Mouse (Mus musculus) cerebellum, postnatal 10 days (tissue): ENCODE data around the gene Csnk2a2.

Source experiments
- DNase-seq, 2 experiments: peaks; one replicate each; pipeline ENCODE4 v3.0.0; 2021; ENCODE audit warnings: mixed read lengths in 2 of 2

Gene Csnk2a2

GRCm38 (mm10) chr8:95490006-95490405 lies at the start of gene Csnk2a2:
Csnk2a2 (minus strand) TSS chr8:95490039.
- DNase-seq: no peak

- DNase-seq: peak in 1 of 2 experiments; percentile 13
Measured at GRCm38 (mm10) chr8:95539487-95539886, 49.6 kb upstream of the Csnk2a2 start.

GRCm38 (mm10) chr8:95533584-95534387 lies 43.9 kb upstream of the Csnk2a2 start, which contains the start of gene Ccdc113:
Ccdc113 (plus strand) TSS chr8:95534085.
- peak; percentile 79 for DNase-seq

DNA sequence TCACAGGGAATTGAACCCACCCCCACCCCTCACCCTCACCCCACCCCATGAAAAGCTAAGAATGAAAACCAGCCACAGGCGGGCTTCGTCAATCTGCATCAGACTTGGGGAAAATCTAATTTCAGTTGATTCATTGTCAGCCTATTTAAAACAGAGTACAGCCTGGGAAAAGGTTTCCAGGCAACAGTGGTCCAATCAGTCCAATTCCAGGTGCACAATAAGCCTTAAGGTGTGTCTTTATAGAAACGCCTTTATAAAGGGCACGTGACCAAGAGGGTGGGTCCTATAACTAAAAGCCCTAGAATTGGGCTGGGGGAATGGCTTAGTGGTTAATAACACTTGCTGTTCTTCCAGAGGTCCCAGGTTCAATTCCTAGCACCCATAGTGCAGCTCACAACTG lies 42.4 kb upstream of the Csnk2a2 start:
- DNase-seq: no peak

DNA sequence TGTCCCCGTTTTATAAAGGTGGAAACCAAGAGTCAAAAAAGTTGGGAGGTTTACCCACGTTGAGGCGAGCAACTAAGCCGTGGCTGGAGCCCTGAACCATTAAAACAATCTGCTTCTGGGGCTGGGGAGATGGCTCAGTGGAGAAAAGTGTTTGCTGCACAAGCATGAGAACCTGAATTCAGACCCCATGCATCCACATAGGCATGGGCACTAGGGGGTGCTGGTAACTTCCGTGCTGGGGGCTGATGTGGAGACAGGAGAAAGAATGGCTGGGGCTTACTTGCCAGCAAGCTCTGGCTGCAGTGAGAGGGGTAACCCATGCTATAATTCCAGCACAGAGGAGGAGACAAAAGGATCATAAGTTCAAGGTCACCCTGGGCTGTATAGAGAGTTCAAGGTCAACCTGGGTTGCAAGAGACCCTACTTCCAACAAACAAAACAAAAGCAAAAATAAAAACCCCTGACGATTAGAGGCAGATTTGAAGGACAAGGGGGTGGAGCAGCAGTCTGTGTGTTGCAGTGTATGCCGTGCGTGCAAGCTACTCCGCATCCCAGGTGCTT lies 39.0 kb upstream of the Csnk2a2 start:
- peak in 1 of 2 experiments; percentile 13 for DNase-seq

- DNase-seq: no peak
Measured at GRCm38 (mm10) chr8:95528194-95528593, 38.4 kb upstream of the Csnk2a2 start.

DNA sequence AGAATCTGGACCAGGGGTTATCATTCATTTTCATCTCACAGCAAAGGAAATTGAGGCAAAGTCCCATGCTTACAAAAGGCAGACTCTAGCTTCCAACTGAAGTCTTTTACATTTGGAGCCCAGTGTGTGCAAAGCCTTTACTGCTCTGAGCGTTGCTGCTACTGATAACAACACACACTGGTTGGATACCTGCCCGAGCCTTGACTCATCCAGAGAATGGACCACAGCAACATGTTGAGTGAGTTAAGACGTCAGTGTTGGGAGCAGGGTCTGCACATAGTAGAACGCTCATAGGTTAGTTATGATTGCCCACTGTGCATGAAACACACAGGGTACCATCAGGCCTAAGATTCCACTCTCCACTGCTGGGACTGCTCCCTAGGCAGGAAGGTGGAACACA lies 34.2 kb upstream of the Csnk2a2 start:
- no peak for DNase-seq

GRCm38 (mm10) chr8:95516928-95517327 lies 27.1 kb upstream of the Csnk2a2 start:
- DNase-seq: no peak

- no peak for DNase-seq
Measured at GRCm38 (mm10) chr8:95513219-95513618, 23.4 kb upstream of the Csnk2a2 start.

GRCm38 (mm10) chr8:95512257-95512656 lies 22.4 kb upstream of the Csnk2a2 start:
- no peak for DNase-seq

GRCm38 (mm10) chr8:95506245-95506644 lies 16.4 kb upstream of the Csnk2a2 start:
- DNase-seq: peak in 1 of 2 experiments; percentile 14

DNA sequence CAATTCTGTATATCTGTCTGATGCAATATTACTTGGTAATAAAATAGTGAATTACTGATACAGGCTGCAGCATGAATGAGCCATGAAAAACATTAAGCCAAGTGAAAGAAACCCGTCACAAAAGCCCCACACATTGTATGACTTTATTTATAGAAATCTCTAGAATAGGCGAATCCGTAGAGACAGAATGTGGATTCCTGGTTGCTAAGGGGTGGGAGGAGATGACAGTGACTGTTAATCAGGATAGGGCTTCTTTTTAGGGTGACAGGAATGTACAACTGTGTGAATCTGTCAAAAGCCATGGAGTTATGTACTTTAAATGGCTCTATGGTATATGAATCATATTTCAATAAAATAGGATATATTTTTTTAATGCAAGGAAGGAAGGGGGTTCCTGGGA lies 15.8 kb upstream of the Csnk2a2 start:
- no peak for DNase-seq

DNA sequence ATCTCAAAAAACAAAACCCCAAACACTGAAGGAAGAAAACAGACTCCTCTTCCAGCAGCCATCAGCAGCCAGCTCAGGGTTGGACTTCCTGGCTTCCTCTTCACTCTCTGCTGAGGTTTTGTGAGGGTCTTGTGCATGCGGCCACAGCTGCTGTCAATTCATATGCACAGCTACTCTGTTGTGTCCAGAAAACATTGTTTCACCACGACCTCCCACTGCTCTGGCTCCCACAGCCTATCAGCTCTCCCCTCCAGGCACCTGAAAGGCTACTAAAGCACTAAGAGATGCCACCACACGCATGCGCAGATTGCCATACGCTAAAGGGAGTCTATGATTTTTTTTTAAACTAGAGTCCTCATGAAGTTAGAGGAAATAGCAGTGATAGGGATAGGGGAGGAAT lies 15.0 kb upstream of the Csnk2a2 start:
- no peak for DNase-seq

DNA sequence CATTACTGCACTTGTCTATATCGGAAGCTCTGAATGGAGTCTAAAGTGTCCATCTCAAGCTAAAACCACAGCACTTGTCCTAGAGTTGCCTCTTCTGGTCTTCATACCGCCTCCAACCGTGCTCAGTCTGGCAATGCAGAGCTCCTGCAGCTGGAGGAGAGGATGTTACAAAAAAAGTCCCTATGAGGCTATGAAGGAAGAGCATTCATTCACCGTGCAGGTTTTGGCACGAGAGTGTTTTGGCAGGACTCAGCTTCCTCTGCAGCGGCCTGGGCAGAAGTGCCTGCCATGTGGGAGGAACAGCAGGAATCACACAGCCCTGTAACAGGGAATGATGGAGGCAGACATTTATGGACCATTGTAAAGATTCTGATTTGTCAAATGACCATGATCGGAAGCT lies 12.6 kb upstream of the Csnk2a2 start:
- DNase-seq: peak in 1 of 2 experiments; percentile 33

GRCm38 (mm10) chr8:95500436-95500835 lies 10.6 kb upstream of the Csnk2a2 start:
- DNase-seq: no peak

- DNase-seq: peak; percentile 73 to 76
Measured at GRCm38 (mm10) chr8:95499266-95500064, 9.6 kb upstream of the Csnk2a2 start.

DNA sequence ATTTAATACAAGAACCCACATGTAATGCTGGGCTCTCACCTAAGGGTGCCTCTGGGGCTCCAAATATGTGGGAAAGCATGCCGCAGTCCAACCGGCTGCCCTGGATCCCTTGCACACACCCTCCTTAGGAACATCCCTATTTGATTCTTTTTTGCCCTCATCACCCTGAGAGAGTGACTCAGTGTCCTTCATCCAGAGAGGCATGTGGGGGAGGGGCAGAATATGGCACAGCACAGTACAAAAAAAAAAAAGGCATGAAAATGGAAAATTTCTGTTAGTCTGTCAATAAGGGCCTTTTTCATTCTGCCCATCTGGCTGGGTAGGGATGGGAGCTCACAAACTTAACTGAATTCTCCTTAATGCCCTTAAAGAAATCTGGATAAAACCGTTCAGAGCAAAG lies 8.0 kb upstream of the Csnk2a2 start:
- DNase-seq: no peak

GRCm38 (mm10) chr8:95496420-95496819 lies 6.6 kb upstream of the Csnk2a2 start:
- no peak for DNase-seq

DNA sequence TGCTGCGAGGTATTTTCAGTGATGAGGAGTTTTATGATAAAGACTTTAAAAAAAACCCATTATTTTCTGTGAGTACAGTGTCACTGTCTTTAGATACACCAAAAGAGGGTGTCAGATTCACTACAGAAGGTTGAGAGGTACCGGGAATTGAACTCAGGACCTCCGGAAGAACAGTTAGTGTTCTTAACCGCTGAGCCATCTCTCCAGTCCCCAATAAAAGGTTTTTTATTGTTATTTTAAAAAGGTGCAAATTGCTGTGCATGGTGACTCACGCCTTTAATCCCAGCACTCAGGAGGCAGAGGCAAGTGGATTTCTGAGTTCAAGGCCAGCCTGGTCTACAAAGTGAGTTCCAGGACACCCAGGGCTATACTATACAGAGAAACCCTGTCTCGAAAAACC lies 5.6 kb upstream of the Csnk2a2 start:
- no peak for DNase-seq

DNA sequence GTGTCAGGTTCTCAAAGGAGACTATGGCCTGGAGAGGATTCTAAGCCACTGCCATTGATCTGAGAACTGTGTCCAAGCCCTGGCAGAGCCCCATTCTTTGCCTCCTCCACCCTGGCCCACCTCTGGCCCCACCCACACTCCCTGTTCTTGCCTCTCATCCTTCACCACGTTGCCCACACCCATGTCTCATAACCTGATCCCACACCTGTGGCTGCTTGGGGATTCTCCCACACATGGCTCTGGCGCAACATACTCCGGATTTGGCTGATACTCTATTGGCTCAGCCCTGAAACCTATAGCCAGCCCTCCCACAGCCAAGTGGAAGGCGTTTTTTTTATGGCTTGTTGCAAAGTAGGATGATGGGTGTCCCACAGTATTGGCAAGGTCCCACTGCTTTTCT lies 2.2 kb upstream of the Csnk2a2 start:
- no peak for DNase-seq

GRCm38 (mm10) chr8:95488698-95489332 lies 1.0 kb downstream of the Csnk2a2 start:
- DNase-seq: peak; percentile 96

- DNase-seq: peak; percentile 16 to 27
Measured at GRCm38 (mm10) chr8:95487800-95488697, 1.8 kb downstream of the Csnk2a2 start.
